Mouse (Mus musculus): ENCODE results near the gene D630039A03Rik. TPM values are rescaled to one million over a fixed set of nuclear protein-coding genes. Genes with fewer than 3 reads are reported as not detected.

D630039A03Rik gene
- total RNA-seq, 2 experiments from 2014 or later, result 0.17 to 0.23 TPM

- DNase-seq, result peak in 1 of 2 experiments; percentile 49
These were observed 11.5 kb upstream of the D630039A03Rik start for GRCm38 (mm10) chr4:57927464-57928205.

- no peak for DNase-seq
These were observed 8.5 kb upstream of the D630039A03Rik start for GRCm38 (mm10) chr4:57924556-57925071.

GRCm38 (mm10) chr4:57922171-57922570 lies 6.1 kb upstream of the D630039A03Rik start:
- no peak for DNase-seq

GRCm38 (mm10) chr4:57920522-57920921 lies 4.4 kb upstream of the D630039A03Rik start:
- no peak for DNase-seq

- no peak for DNase-seq
These were observed 3.7 kb upstream of the D630039A03Rik start for GRCm38 (mm10) chr4:57919494-57920423.

- no peak for DNase-seq
These were observed 614 bp upstream of the D630039A03Rik start for GRCm38 (mm10) chr4:57916711-57917110.

GRCm38 (mm10) chr4:57915216-57915965 lies 706 bp downstream of the D630039A03Rik start:
- DNase-seq, result peak; percentile 72 to 75

- DNase-seq, result no peak
These were observed 1.6 kb downstream of the D630039A03Rik start for GRCm38 (mm10) chr4:57914193-57915190.

GRCm38 (mm10) chr4:57913021-57913420 lies 3.1 kb downstream of the D630039A03Rik start:
- no peak for DNase-seq

- DNase-seq, result no peak
These were observed 7.2 kb downstream of the D630039A03Rik start for GRCm38 (mm10) chr4:57908860-57909259.

- no peak for DNase-seq
These were observed 9.4 kb downstream of the D630039A03Rik start for GRCm38 (mm10) chr4:57906708-57907107.

- DNase-seq, result no peak
These were observed 11.5 kb downstream of the D630039A03Rik start for GRCm38 (mm10) chr4:57904638-57905037.

GRCm38 (mm10) chr4:57904211-57904610 lies 11.9 kb downstream of the D630039A03Rik start:
- peak; percentile 57 to 89 for DNase-seq

GRCm38 (mm10) chr4:57902619-57903018 lies 13.5 kb downstream of the D630039A03Rik start:
- DNase-seq, result no peak

GRCm38 (mm10) chr4:57901210-57901609 lies 14.9 kb downstream of the D630039A03Rik start:
- peak; percentile 35 to 64 for DNase-seq

GRCm38 (mm10) chr4:57896631-57897030 lies 19.5 kb downstream of the D630039A03Rik start:
- DNase-seq, result no peak

GRCm38 (mm10) chr4:57895902-57896301 lies 20.2 kb downstream of the D630039A03Rik start:
- peak in 1 of 2 experiments; percentile 50 for DNase-seq

GRCm38 (mm10) chr4:57895140-57895539 lies 21.0 kb downstream of the D630039A03Rik start:
- DNase-seq, result no peak

- DNase-seq, result no peak
These were observed 24.0 kb downstream of the D630039A03Rik start for GRCm38 (mm10) chr4:57892001-57892586.

GRCm38 (mm10) chr4:57889773-57890172 lies 26.3 kb downstream of the D630039A03Rik start:
- no peak for DNase-seq
